Mouse (Mus musculus) MEL (cell line): Measurements from ENCODE around the gene Taf1c. TPM values are rescaled to one million over a fixed set of nuclear protein-coding genes. Genes with fewer than 3 reads are reported as not detected.

ENCODE experiments used
- DNase-seq: peaks from one replicate; pipeline ENCODE4 v3.0.0; 2011; ENCODE audit warnings: low read depth, low spot score
- H3K27ac ChIP-seq: 2 replicates; pipeline ENCODE4 v1.5.1; 2012; ENCODE audit warnings: low read depth, mild to moderate bottlenecking, control low read depth, low read length, moderate library complexity; ENCODE audit not compliant: control insufficient read depth
- H3K27me3 ChIP-seq, 2 experiments: fragments of 150-350 bp in 1 of 2; sonication (generic) in 1 of 2; 2 replicates each; pipeline ENCODE4 v1.6.1; 2012; ENCODE audit warnings: low read length in 2 of 2, mild to moderate bottlenecking in 2 of 2, improper control_type of control experiment in 1 of 2, moderate library complexity in 1 of 2; ENCODE audit not compliant: insufficient read depth in 2 of 2, control insufficient read depth in 1 of 2
- H3K36me3 ChIP-seq, 2 experiments: 2 replicates each; pipeline ENCODE4 v1.6.1; 2012 to 2014; ENCODE audit warnings: low read length in 2 of 2, improper control_type of control experiment in 1 of 2, inconsistent platforms in 1 of 2, mild to moderate bottlenecking in 1 of 2; ENCODE audit not compliant: insufficient read depth in 2 of 2, control insufficient read depth in 1 of 2
- H3K4me1 ChIP-seq, 2 experiments: fragments of 150-350 bp in 1 of 2; sonication (generic) in 1 of 2; 2 replicates each; pipeline ENCODE4 v1.6.1; 2012; ENCODE audit warnings: low read length in 2 of 2, improper control_type of control experiment in 1 of 2, mild to moderate bottlenecking in 1 of 2; ENCODE audit not compliant: insufficient read depth in 2 of 2, control insufficient read depth in 1 of 2
- H3K4me3 ChIP-seq, 2 experiments: fragments of 150-350 bp in 1 of 2; sonication (generic) in 1 of 2; 2 replicates each; pipeline ENCODE4 v1.5.1; 2012; ENCODE audit warnings: low read depth in 2 of 2, low read length in 2 of 2, mild to moderate bottlenecking in 2 of 2, moderate library complexity in 2 of 2, control low read depth in 1 of 2, improper control_type of control experiment in 1 of 2; ENCODE audit not compliant: control insufficient read depth in 1 of 2, insufficient read depth in 1 of 2
- H3K79me2 ChIP-seq: 2 replicates; pipeline ENCODE4 v1.6.1; 2012; ENCODE audit warnings: mild to moderate bottlenecking, low read length, moderate library complexity; ENCODE audit not compliant: control insufficient read depth, poor library complexity, insufficient read depth
- H3K9ac ChIP-seq: 2 replicates; pipeline ENCODE4 v1.6.1; 2012; ENCODE audit warnings: low read depth, mild to moderate bottlenecking, control low read depth, low read length, moderate library complexity; ENCODE audit not compliant: control insufficient read depth, poor library complexity, severe bottlenecking
- H3K9me3 ChIP-seq: fragments of 150-350 bp; sonication (generic); replicated peaks from 2 replicates; pipeline ENCODE4 v1.6.1; 2012; ENCODE audit warnings: mild to moderate bottlenecking, low read length, improper control_type of control experiment, moderate library complexity; ENCODE audit not compliant: insufficient read depth
- CHD1 ChIP-seq: IDR thresholded peaks from 2 replicates; pipeline ENCODE4 v1.6.1; 2012; ENCODE audit warnings: low read depth, mild to moderate bottlenecking, inconsistent platforms, low read length, improper control_type of control experiment
- CHD2 ChIP-seq: IDR thresholded peaks from 2 replicates; pipeline ENCODE4 v1.6.1; 2011; ENCODE audit warnings: low read length, improper control_type of control experiment
- CTCF ChIP-seq, 3 experiments: IDR thresholded peaks in 2 of 3; conservative IDR thresholded peaks in 1 of 3; 2 replicates each; pipeline ENCODE4 v1.5.1; 2011 to 2012; ENCODE audit warnings: low read length in 3 of 3, low read depth in 2 of 3, mild to moderate bottlenecking in 2 of 3, improper control_type of control experiment in 1 of 3, inconsistent platforms in 1 of 3, mixed read lengths in 1 of 3, moderate library complexity in 1 of 3; ENCODE audit not compliant: control insufficient read depth in 1 of 3, insufficient read depth in 1 of 3, poor library complexity in 1 of 3, severe bottlenecking in 1 of 3
- ELF1 ChIP-seq: IDR thresholded peaks from 2 replicates; pipeline ENCODE4 v1.6.1; 2014; ENCODE audit warnings: low read depth, mild to moderate bottlenecking, inconsistent platforms, low read length, improper control_type of control experiment, moderate library complexity
- GATA1 ChIP-seq: IDR thresholded peaks from 2 replicates; pipeline ENCODE4 v1.6.1; 2011; ENCODE audit warnings: low read depth, low read length, improper control_type of control experiment
- HCFC1 ChIP-seq: IDR thresholded peaks from 2 replicates; pipeline ENCODE4 v1.6.1; 2012; ENCODE audit warnings: low read depth, mild to moderate bottlenecking, inconsistent platforms, low read length, improper control_type of control experiment, moderate library complexity
- MAX ChIP-seq: IDR thresholded peaks from 2 replicates; pipeline ENCODE4 v1.6.1; 2011; ENCODE audit warnings: low read length, improper control_type of control experiment
- MYB ChIP-seq: IDR thresholded peaks from 2 replicates; pipeline ENCODE4 v1.6.1; 2011; ENCODE audit warnings: mild to moderate bottlenecking, low read depth, low read length, improper control_type of control experiment
- MYC ChIP-seq: IDR thresholded peaks from 2 replicates; pipeline ENCODE4 v1.6.1; 2011; ENCODE audit warnings: low read depth, mild to moderate bottlenecking, low read length, improper control_type of control experiment, moderate library complexity
- NELFE ChIP-seq: IDR thresholded peaks from 2 replicates; pipeline ENCODE4 v1.6.1; 2011; ENCODE audit warnings: low read depth, low read length, improper control_type of control experiment
- NRF1 ChIP-seq: IDR thresholded peaks from 2 replicates; pipeline ENCODE4 v1.6.1; 2014; ENCODE audit warnings: low read depth, mild to moderate bottlenecking, inconsistent platforms, low read length, improper control_type of control experiment, moderate library complexity; ENCODE audit not compliant: poor library complexity, insufficient read depth, severe bottlenecking
- POLR2A ChIP-seq, 2 experiments: IDR thresholded peaks; 2 replicates each; pipeline ENCODE4 v1.6.1; 2011 to 2012; ENCODE audit warnings: low read length in 2 of 2, mild to moderate bottlenecking in 2 of 2, control low read depth in 1 of 2, improper control_type of control experiment in 1 of 2, low read depth in 1 of 2, moderate library complexity in 1 of 2; ENCODE audit not compliant: control insufficient read depth in 1 of 2, insufficient read depth in 1 of 2, poor library complexity in 1 of 2
- POLR2AphosphoS5 ChIP-seq: IDR thresholded peaks from 2 replicates; pipeline ENCODE4 v1.6.1; 2012; ENCODE audit warnings: low read depth, borderline replicate concordance, mild to moderate bottlenecking, inconsistent platforms, low read length, moderate library complexity, mixed read lengths
- RAD21 ChIP-seq: IDR thresholded peaks from 2 replicates; pipeline ENCODE4 v1.6.1; 2011; ENCODE audit warnings: mild to moderate bottlenecking, low read depth, low read length, improper control_type of control experiment
- RCOR1 ChIP-seq: IDR thresholded peaks from 2 replicates; pipeline ENCODE4 v1.6.1; 2012; ENCODE audit warnings: low read depth, mild to moderate bottlenecking, inconsistent platforms, low read length, improper control_type of control experiment
- TAL1 ChIP-seq: IDR thresholded peaks from 2 replicates; pipeline ENCODE4 v1.6.1; 2012; ENCODE audit warnings: mild to moderate bottlenecking, inconsistent platforms, low read length, moderate library complexity, mixed read lengths
- TBP ChIP-seq: IDR thresholded peaks from 2 replicates; pipeline ENCODE4 v1.8.0; 2011; ENCODE audit warnings: low read depth, low read length, improper control_type of control experiment
- ZNF384 ChIP-seq: IDR thresholded peaks from 2 replicates; pipeline ENCODE4 v1.6.1; 2012; ENCODE audit warnings: low read depth, mild to moderate bottlenecking, inconsistent platforms, low read length, improper control_type of control experiment
- polyA plus RNA-seq, 2 experiments: library from polyadenylated mRNA; stranded (reverse) in 1 of 2; unstranded in 1 of 2; fragments of >175 nt in 1 of 2; fragments of >200 nt in 1 of 2; gene quantifications; 2 replicates each; pipeline versions ENCODE4 v1.2.1 to v1.2.4; 2012; ENCODE audit warnings: low replicate concordance in 2 of 2, low read depth in 1 of 2; ENCODE audit not compliant: insufficient read length in 2 of 2, insufficient read depth in 1 of 2, missing spikeins in 1 of 2
- total RNA-seq: library from RNA; depleted of rRNA; stranded (reverse); fragments of 300-350 nt; gene quantifications from 2 replicates; pipeline ENCODE4 v1.2.3, GENCODE M21; 2012

The Taf1c gene
- total and polyA plus RNA-seq, 3 experiments: 28.8 to 32.0 TPM; not detected in 1

DNA sequence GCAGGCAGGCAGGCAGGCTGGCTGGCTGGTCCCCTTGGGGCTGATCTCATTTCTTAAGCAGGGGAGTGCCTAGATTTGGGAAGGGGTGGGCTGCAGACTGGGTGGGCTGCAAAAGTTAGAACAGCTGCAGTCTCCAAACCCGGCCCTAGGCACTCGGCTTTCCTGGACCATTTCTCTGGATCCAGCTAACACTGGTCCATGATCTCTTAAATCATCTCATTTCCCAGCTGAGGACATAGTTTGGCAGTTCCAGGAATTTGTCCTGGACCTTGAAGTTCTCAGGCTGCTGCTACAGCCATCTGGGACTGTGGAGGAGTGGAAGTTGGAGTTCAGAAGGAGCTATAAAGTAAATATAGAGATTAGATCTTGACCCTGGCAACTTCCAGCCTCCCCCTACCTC lies 46.3 kb upstream of the Taf1c start:
- Histone ChIP-seq H3K4me3 (no peak overlapping the region), H3K9me3 (no peaks in the 10 kb centered on the region), H3K4me1 (no peaks in the 10 kb centered on the region), H3K79me2 (no peaks in the 10 kb centered on the region), H3K36me3 (no peaks in the 10 kb centered on the region), H3K27ac (no peak overlapping the region), H3K9ac (no peak overlapping the region), H3K27me3 (no peaks in the 10 kb centered on the region)
- no peak for TF ChIP-seq HCFC1
- TF ChIP-seq TAL1: no peak
- TF ChIP-seq POLR2AphosphoS5: no peak
- TF ChIP-seq MAX: no peak
- TF ChIP-seq MYB: no peak
- TF ChIP-seq ELF1: no peak
- TF ChIP-seq NRF1: no peak
- no peak for TF ChIP-seq ZNF384
- TF ChIP-seq NELFE: no peak
- TF ChIP-seq MYC: no peak
- TF ChIP-seq CHD2: no peak
- TF ChIP-seq CHD1: no peak
- TF ChIP-seq CTCF (IDR thresholded peaks at IDR 0.05 in 2 of 3, conservative IDR thresholded peaks at IDR 0.05 in 1 of 3; ENCODE audit: control insufficient read depth in 1 of 3, insufficient read depth in 1 of 3, low read depth in 2 of 3, low read length in 3 of 3, poor library complexity in 1 of 3, severe bottlenecking in 1 of 3): no peak
- no peak for TF ChIP-seq TBP
- TF ChIP-seq GATA1: no peak
- no peak for DNase-seq

GRCm38 (mm10) chr8:119646846-119647245 lies 41.8 kb upstream of the Taf1c start:
- H3K4me3 ChIP-seq: no peak overlapping the region
- H3K27me3 ChIP-seq: 0 out of 4 replicates have a peak, but pooled peaks cover 0 to 2% of the 10 kb centered on the region in 2 experiments
- TF ChIP-seq CTCF (IDR thresholded peaks at IDR 0.05 in 2 of 3, conservative IDR thresholded peaks at IDR 0.05 in 1 of 3; ENCODE audit: control insufficient read depth in 1 of 3, insufficient read depth in 1 of 3, low read depth in 2 of 3, low read length in 3 of 3, poor library complexity in 1 of 3, severe bottlenecking in 1 of 3) (no peak), POLR2A (IDR thresholded peaks at IDR 0.05; ENCODE audit: control insufficient read depth in 1 of 2, insufficient read depth in 1 of 2, low read depth in 1 of 2, low read length in 2 of 2, poor library complexity in 1 of 2) (no peak), HCFC1 (no peak), TBP (0 out of 2 replicates have a peak, but pooled peaks have one; percentile 55), RCOR1 (no peak), MYB (peak; percentile 85; the same call in 1 of the 2 replicates), RAD21 (no peak), TAL1 (no peak)
- TF ChIP-seq, all 39 proteins: peak for 2

More at GRCm38 (mm10) chr8:119646846-119647245, 41.8 kb upstream of the Taf1c start:
- H3K36me3 ChIP-seq: no peaks in the 10 kb centered on the region
- H3K27ac ChIP-seq: no peak overlapping the region
- no peak overlapping the region for H3K9ac ChIP-seq
- no peaks in the 10 kb centered on the region for H3K4me1 ChIP-seq
- H3K9me3 ChIP-seq: no peaks in the 10 kb centered on the region
- H3K79me2 ChIP-seq: no peaks in the 10 kb centered on the region
- DNase-seq: no peak
